Mouse (Mus musculus): Measurements from ENCODE around the gene Phospho1.
A peak's percentile ranks its signal among the peaks of the same experiment; 100 is the strongest.

Phospho1 gene

DNA sequence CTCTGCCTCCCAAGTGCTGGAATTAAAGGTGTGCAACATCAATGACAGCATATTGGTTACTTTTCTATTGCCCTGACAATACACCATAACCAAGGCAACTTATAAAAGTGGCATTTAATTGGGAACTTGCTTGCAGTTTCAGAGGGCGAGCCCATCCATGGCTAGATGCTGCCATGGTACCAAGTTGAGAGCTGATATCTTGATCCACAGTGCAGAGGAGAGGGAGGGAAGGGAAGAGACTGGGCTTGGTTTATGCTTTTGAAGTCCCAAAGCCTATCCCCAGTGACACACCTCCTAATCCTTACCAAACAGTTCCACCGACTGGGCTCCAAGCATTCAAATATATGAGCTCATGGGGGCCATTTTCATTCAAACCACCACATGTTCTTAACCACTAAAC is 10.2 kb upstream of the Phospho1 start:
- DNase-seq: no peak

DNA sequence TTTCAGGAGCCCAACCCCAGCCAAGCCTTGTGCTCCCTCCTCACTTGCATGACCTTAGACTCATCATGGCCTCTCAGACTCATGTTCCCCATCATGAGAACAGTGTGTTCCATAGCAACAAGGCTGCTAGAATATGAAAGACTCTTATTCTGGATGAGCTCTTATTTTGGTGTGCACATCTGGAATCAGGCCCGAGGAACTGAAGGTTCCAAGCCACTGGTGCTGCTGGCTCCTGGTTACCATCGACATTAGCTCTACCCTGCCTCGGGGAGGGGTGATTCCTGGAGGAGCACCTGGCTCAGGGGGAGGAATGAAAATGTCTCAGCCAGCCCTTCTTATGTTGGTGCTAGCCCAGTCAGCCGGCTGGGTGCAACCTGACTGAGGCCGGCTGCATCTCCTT is 9.4 kb upstream of the Phospho1 start:
- DNase-seq: no peak

GRCm38 (mm10) chr11:95815412-95815811 is 8.9 kb upstream of the Phospho1 start:
- DNase-seq: no peak

- DNase-seq: no peak
These were observed 5.2 kb upstream of the Phospho1 start for GRCm38 (mm10) chr11:95819138-95819537.

DNA sequence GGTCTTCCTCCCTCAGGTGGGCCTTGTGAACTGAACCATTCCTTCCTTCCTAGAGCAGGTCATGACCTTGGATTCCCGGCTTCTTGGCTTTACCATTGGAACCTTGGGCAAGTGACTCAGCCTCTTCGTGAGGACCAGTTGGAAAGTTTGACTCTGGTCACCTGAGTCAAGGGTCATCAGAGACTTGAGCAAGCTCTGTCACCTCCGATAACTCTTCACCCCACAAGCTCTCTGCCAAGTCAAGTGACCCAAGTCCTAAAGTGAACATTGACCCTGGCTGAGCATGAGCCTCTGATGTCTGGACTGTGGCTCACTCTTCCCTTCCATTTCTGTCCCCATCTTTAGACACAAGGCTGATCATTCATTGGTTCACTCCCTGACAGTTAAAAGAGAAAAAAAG is 2.8 kb upstream of the Phospho1 start:
- no peak for DNase-seq

DNA sequence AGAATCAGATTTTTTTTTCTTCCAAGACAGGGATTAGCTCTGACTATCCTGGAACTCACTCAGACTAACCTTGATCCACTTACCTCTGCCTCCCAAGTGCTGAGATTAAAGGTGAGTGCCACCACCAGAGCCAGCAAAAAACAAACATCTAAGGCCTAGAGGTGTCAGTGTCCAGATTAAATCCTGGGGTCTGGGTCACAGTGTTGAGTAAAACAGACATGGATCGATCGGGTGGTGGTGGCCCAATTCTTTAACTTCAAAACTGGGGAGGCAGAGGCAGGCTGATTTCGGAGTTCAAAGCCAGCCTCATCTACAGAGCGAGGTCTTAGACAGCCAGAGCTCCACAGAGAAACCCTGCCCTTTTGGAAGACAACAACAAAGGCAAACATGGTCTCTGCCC is 1.9 kb upstream of the Phospho1 start:
- DNase-seq: no peak

- peak; percentile 43 to 69 for DNase-seq
These were observed 561 bp downstream of the Phospho1 start for GRCm38 (mm10) chr11:95824877-95825243.

GRCm38 (mm10) chr11:95825625-95826024 is 1.3 kb downstream of the Phospho1 start:
- no peak for DNase-seq

DNA sequence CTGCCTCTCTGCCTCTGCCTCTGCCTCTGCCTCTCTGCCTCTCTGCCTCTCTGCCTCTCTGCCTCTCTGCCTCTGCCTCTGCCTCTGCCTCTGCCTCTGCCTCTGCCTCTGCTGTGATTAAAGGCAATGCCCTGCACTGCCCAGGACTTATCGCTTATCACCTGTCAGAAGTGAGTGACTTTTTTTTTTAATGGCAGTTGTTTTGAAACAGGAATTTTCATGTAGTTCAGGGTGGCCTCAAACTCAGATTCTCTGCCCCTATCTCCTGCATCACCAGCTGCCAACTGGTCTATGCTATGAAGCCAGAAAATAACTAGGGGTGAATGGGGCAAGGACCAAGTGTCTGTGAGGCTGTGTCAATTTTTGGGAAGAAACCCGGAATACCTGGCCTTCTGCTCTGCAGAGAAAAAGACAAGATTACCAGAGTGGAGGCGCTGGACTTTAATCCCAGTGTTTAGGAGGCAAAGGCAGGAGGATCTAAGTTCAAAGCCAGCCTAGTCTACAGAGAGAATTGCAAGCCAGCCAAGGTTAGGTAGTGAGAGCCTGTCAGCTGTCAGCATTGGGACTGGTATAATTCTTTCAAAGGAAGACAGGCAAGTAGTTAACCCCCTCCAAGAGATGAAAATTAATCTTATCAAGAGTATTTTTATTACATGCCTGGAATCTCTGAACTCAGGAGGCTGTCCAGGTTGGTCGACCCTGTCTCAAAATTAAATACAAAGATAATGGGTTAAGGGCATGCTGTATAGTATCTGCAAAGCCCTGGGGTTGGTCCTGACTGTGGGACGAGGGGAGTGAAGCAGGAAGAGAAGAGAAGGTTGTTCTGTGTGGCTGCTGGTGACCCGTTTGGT is 2.2 kb downstream of the Phospho1 start:
- DNase-seq: no peak

DNA sequence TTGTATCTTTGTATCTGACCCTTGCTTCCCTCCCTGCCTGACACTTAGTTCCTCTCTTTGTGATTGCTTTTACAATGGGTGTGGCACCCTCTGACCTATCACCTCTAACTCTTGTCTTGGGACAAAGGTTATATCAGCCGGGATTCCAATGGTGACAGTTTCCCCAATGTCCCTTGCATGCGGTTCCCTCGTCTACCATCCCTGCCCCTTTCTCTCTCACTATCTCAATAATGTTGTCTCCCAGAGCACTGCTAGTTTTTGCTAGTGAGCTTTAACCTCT is 2.8 kb downstream of the Phospho1 start:
- no peak for DNase-seq

DNA sequence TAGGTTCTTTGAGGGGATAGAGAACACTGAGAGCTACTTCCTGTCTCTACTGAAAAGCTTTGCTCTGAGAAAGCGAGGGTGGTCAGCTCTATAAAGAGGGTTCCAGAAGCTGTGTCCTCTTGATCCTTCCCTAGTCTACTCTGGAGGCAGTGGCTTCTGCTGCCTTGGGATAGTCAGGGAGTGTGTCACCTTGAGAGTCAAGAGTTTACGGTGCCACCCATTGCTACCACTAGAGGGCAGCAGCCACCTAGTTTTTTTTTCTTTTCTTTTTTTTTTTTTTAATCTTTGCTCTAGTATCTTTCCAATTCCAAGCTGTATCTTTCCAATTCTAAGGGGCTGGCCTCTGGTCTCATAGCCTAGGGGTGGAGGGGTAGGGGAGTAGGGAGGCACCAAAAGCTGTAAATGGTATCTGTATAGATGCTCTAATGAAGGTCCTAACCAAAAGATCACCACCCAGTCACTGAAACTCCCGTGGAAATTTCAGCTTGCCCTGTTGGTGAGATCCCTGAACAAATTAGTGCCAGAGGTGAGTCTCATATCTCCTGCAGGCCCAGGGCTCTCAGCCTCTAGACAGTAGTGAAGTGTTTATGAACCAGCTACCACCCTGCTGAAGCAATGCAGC is 3.3 kb downstream of the Phospho1 start:
- peak; percentile 61 to 72 for DNase-seq

- peak in 1 of 2 experiments; percentile 36 for DNase-seq
These were observed 4.1 kb downstream of the Phospho1 start for GRCm38 (mm10) chr11:95828181-95828964.

DNA sequence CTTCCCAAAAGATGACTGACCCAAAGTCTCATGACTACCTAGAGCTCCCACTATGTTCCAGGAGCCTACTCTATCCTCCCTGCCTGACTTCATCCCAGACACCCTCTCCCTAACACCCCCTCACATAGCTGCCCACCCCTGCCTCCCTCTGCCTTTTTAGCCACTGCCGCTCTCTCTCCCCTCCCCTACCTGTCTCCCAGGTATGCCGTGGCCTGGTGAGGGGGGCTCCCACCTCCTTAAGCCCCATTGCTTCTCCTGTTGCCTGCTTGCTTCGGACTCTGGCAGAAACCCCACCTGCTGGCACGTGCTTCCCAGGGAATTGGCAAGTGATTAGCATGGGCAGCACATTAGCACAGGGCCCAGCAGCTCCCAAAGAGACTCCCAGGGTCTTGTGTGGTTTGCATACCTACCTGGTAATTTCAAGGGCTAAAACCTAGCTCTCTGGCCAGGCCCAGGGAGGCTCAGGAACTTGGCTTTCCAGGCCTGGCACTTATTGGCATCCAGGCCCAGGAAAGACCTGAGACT is 5.3 kb downstream of the Phospho1 start:
- peak in 1 of 2 experiments; percentile 50 for DNase-seq

- peak; percentile 68 to 80 for DNase-seq
These were observed 6.3 kb downstream of the Phospho1 start for GRCm38 (mm10) chr11:95830411-95831275.

GRCm38 (mm10) chr11:95831276-95831619 is 6.9 kb downstream of the Phospho1 start:
- no peak for DNase-seq

DNA sequence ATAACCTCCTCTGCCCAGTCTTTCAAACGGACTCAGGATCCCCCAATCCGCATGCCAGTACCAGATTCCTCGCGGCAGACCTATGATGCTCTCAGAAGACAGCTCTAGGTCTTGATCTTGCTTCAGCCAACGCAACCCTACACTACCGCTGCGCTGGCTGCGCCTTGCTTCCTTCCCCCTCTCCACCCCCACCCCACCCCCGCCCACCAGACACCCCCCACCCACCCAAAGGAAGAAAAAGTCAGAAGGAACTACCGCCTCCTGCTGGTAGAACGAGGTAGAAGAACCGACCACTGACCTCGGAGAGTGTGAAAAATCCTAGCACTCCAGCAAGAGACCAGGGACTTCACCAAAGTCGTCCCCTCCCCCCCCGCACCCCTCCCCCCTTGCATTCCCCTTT is 7.3 kb downstream of the Phospho1 start:
- DNase-seq: peak in 1 of 2 experiments; percentile 51

DNA sequence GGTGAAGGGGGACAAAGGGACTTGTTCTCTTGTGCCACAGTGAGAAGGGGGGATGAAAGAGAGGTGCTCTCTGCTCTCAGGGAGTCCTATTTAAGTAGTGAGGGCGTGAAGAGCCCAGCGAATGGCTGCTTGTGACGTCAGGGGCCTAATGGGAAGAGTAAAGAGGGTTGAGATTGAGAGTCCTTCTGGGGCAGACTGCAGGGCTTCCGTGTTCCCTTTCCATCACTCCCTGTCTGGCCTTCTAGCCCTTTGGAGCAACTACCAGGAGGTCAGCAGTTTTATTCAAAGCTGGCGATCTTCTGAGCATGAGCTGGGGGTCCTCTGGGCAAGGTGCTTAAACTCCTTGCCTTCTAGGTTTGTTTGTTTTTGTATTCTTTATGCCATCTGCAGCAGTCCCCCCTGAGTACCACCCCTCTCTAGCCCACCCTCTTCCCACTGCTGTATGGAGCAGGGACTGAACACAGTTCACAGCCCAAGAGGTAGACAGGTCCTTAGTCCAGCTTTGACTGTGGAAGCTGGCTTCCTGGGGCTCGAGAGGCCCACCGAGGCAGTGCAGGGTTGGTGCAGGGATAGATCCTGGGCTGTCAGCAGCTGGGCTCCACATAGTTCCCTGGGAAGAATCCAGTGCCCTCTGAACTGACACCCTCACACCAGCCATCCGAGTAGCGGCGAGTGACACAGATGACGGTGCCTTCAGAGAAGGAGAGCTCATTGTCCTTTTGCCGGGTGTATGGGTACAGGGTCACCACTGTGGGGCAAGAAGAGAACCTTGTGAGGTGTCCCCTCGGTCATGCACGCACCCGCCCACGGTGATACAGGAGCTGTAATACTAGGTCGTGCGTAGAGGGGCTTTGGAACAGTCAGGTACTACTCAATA is 8.1 kb downstream of the Phospho1 start:
- DNase-seq: peak in 1 of 2 experiments; percentile 50

- DNase-seq: peak; percentile 64 to 83
These were observed 8.8 kb downstream of the Phospho1 start for GRCm38 (mm10) chr11:95833006-95833570.

DNA sequence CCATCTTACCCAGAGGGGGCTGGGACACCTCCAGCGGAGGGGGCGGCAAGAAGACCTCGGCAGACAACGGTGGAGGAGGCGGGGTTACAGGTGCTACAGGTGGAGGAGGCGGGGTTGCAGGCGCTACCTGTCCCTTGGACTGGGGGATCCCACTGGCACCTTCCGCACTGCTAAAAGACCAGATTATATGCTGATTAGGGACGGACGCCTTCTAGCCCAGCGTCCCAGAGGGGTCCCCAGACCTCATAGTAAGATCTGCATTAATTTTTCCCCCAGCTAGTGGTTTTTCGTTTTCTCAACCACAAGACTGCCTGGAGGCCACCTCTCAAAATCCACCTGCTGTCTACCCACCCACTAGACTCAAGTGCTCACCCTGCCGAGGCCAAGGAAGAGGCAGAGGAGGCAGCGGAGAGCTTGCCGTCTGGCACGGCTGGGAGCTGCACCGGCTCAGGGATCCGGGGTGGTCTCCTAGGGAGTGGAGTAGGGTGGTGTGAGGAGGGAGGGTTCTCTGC is 9.4 kb downstream of the Phospho1 start:
- peak; percentile 59 to 79 for DNase-seq

GRCm38 (mm10) chr11:95834143-95834667 is 9.9 kb downstream of the Phospho1 start:
- DNase-seq: peak; percentile 91 to 97
